Mouse (Mus musculus) thymus, adult 2 months (tissue): ENCODE measurements around the gene Scgn. TPM values are rescaled to one million over a fixed set of nuclear protein-coding genes. Genes with fewer than 3 reads are reported as not detected.

ENCODE experiments used
- DNase-seq: peaks from one replicate; pipeline ENCODE4 v3.0.0; 2021
- H3K27ac ChIP-seq: fragments of 200-500 bp; 2 replicates; pipeline ENCODE4 v1.5.1; 2012; ENCODE audit warnings: low read length, control low read depth; ENCODE audit not compliant: control insufficient read depth, insufficient read depth
- H3K27me3 ChIP-seq: fragments of 200-500 bp; 2 replicates; pipeline ENCODE4 v1.6.1; 2012; ENCODE audit warnings: mild to moderate bottlenecking, low read length, moderate library complexity, mixed read lengths; ENCODE audit not compliant: control insufficient read depth, insufficient read depth
- H3K36me3 ChIP-seq: fragments of 200-500 bp; 2 replicates; pipeline ENCODE4 v1.6.1; 2012; ENCODE audit warnings: mild to moderate bottlenecking, low read length, moderate library complexity; ENCODE audit not compliant: control insufficient read depth, insufficient read depth
- H3K4me1 ChIP-seq: fragments of 200-500 bp; replicated peaks from 2 replicates; pipeline ENCODE4 v1.6.1; 2012; ENCODE audit warnings: low read length; ENCODE audit not compliant: control insufficient read depth, insufficient read depth
- H3K4me3 ChIP-seq: fragments of 200-500 bp; 2 replicates; pipeline ENCODE4 v1.5.1; 2012; ENCODE audit warnings: mild to moderate bottlenecking, low read length, control low read depth, moderate library complexity; ENCODE audit not compliant: control insufficient read depth, insufficient read depth
- CTCF ChIP-seq: fragments of 200-500 bp; IDR thresholded peaks from 2 replicates; pipeline ENCODE4 v1.5.1; 2012; ENCODE audit warnings: mild to moderate bottlenecking, control low read depth, low read length, moderate library complexity, borderline replicate concordance; ENCODE audit not compliant: control insufficient read depth, poor library complexity, insufficient read depth; ENCODE audit errors: extremely low read depth
- POLR2A ChIP-seq: fragments of 200-500 bp; IDR thresholded peaks from 2 replicates; pipeline ENCODE4 v1.6.1; 2012; ENCODE audit warnings: mild to moderate bottlenecking, low read length, control low read depth, moderate library complexity; ENCODE audit not compliant: control insufficient read depth, poor library complexity, insufficient read depth; ENCODE audit errors: extremely low read depth
- WGBS: fragments of 180-500 bp; shearing (Covaris S2); methylation state at CpG from one replicate; pipeline ENCODE4 v1.1.7; 2018; 5-methylcytosine and 5-hydroxymethylcytosine counted together
- polyA plus RNA-seq: library from polyadenylated mRNA; depleted of rRNA; stranded (reverse); fragments of >200 nt; gene quantifications from 2 replicates; pipeline ENCODE4 v1.2.3, GENCODE M21; 2012; rRNA removed

The Scgn gene
- polyA plus RNA-seq, 1 experiment = 0.11 TPM

- WGBS = 90% methylated on average over 9 of the region's 9 CpGs
- no peak for TF ChIP-seq POLR2A
- no peak for TF ChIP-seq CTCF
- H3K4me1 ChIP-seq = peaks cover 8% of the 10 kb centered on the region
- H3K36me3 ChIP-seq = no peaks in the 10 kb centered on the region
- DNase-seq = no peak
- H3K4me3 ChIP-seq = no peak within 1 kb of the TSS
- no peaks in the 10 kb centered on the region for H3K27me3 ChIP-seq
- H3K27ac ChIP-seq = no peak within 1 kb of the TSS
These were observed 76.4 kb downstream of the Scgn start, which contains the start of gene Slc17a4 for GRCm38 (mm10) chr13:23914376-23915167. Gene Slc17a4, minus strand, starts transcription at chr13:23915009.

- no peak for DNase-seq
- no peak overlapping the region for H3K27ac ChIP-seq
- TF ChIP-seq CTCF = no peak
- TF ChIP-seq POLR2A = no peak
- no peaks in the 10 kb centered on the region for H3K36me3 ChIP-seq
- no peaks in the 10 kb centered on the region for H3K27me3 ChIP-seq
- H3K4me3 ChIP-seq = no peak overlapping the region
- 39% methylated on average over 6 of the region's 6 CpGs for WGBS
- peaks cover 8% of the 10 kb centered on the region for H3K4me1 ChIP-seq
These were observed 77.2 kb downstream of the Scgn start for GRCm38 (mm10) chr13:23913791-23914306.

GRCm38 (mm10) chr13:23911335-23911734 is 79.7 kb downstream of the Scgn start:
- no peaks in the 10 kb centered on the region for H3K36me3 ChIP-seq
- H3K27ac ChIP-seq = no peak overlapping the region
- no peak for TF ChIP-seq POLR2A
- no peak for TF ChIP-seq CTCF
- DNase-seq = no peak
- no peak overlapping the region for H3K4me3 ChIP-seq
- H3K4me1 ChIP-seq = peaks cover 8% of the 10 kb centered on the region
- 17% methylated on average over 5 of the region's 5 CpGs for WGBS
- no peaks in the 10 kb centered on the region for H3K27me3 ChIP-seq

- Histone ChIP-seq H3K4me1 (peaks cover 8% of the 10 kb centered on the region), H3K36me3 (no peaks in the 10 kb centered on the region), H3K27me3 (no peaks in the 10 kb centered on the region), H3K4me3 (no peak overlapping the region), H3K27ac (0 out of 2 replicates have a peak overlapping the region, but pooled peaks have one; percentile 14)
- no peak for DNase-seq
- TF ChIP-seq POLR2A (no peak), CTCF (no peak)
- 6% methylated on average over 5 of the region's 5 CpGs for WGBS
These were observed 80.9 kb downstream of the Scgn start for GRCm38 (mm10) chr13:23910121-23910520.

- Histone ChIP-seq H3K27me3 (no peaks in the 10 kb centered on the region), H3K4me1 (peaks cover 8% of the 10 kb centered on the region), H3K4me3 (no peak overlapping the region), H3K27ac (no peak overlapping the region), H3K36me3 (no peaks in the 10 kb centered on the region)
- no peak for DNase-seq
- TF ChIP-seq POLR2A (no peak), CTCF (no peak)
- 94% methylated on average over 5 of the region's 5 CpGs for WGBS
These were observed 84.1 kb downstream of the Scgn start for GRCm38 (mm10) chr13:23906906-23907305.

Other genes starting within 250 kb of the Scgn start
- 377 and 602 TPM in 2 replicates for gene Hist1h3c, start 245.6 kb downstream of the Scgn start, polyA plus RNA-seq
- gene Hist1h2bb, start 244.5 kb downstream of the Scgn start, polyA plus RNA-seq = 160 and 224 TPM in 2 replicates
- 258 and 455 TPM in 2 replicates for gene Hist1h2ab, start 240.1 kb downstream of the Scgn start, polyA plus RNA-seq
- 529 and 561 TPM in 2 replicates for gene Hist1h3b, start 238.9 kb downstream of the Scgn start, polyA plus RNA-seq
- 101 and 134 TPM in 2 replicates for gene Hist1h4b, start 234.2 kb downstream of the Scgn start, polyA plus RNA-seq
- 295 and 320 TPM in 2 replicates for gene Hist1h4a, start 230.0 kb downstream of the Scgn start, polyA plus RNA-seq
- 348 and 451 TPM in 2 replicates for gene Hist1h3a, start 228.8 kb downstream of the Scgn start, polyA plus RNA-seq
- 18.2 and 21.2 TPM in 2 replicates for gene Hist1h1a, start 227.5 kb downstream of the Scgn start, polyA plus RNA-seq
- not detected in 2 replicates for gene Trim38, start 221.3 kb downstream of the Scgn start, polyA plus RNA-seq
- gene Slc17a2, start 184.2 kb downstream of the Scgn start, polyA plus RNA-seq = 0.08 and 0.26 TPM in 2 replicates
- 0.05 and 0.13 TPM in 2 replicates for gene Slc17a3, start 151.8 kb downstream of the Scgn start, polyA plus RNA-seq
- gene Slc17a1, start 123.5 kb downstream of the Scgn start, polyA plus RNA-seq = 0.11 and 0.13 TPM in 2 replicates
- gene Slc17a4, start 76.2 kb downstream of the Scgn start, polyA plus RNA-seq = 0.16 and 0.27 TPM in 2 replicates
- not detected in 2 replicates for gene Hist1h2ba, start 57.1 kb downstream of the Scgn start, polyA plus RNA-seq
- gene Hist1h2aa, start 56.8 kb downstream of the Scgn start, polyA plus RNA-seq = not detected in 2 replicates